ENCODE assay signal across 9 mouse cellular contexts in genomic region chr10:79801837-79802236, GRCm38 (mm10). TPM values are rescaled to one million over a fixed set of nuclear protein-coding genes. Genes with fewer than 3 reads are reported as not detected.
A peak's percentile ranks its signal among the peaks of the same experiment; 100 is the strongest.
DNase-seq lines count a peak whose midpoint lies in the region; ATAC-seq and TF ChIP-seq lines count a peak whose summit lies in the region.
"Had no signal": no experiment of that assay in that cellular context is flagged by ENCODE, and none has a peak within 500 bp of the region (broad histone marks: within the 10 kb centered on the region; RNA-seq: fewer than 3 reads in every experiment).

No protein-coding gene starts in this region.

- peaks cover 4% of the 10 kb centered on the region; the same call in 1 of the 2 replicates for H3K27me3 ChIP-seq in E14TG2a.4 (ENCODE audit: insufficient read depth, low read length)
- no peaks in the 10 kb centered on the region for H3K27me3 ChIP-seq in hindbrain, embryonic 16.5 days (replicated peaks; ENCODE audit: control insufficient read depth, insufficient read depth, low read length)
- H3K27me3 ChIP-seq in liver, embryonic 16.5 days (ENCODE audit: control insufficient read depth, insufficient read depth, low read depth, low read length): no peaks in the 10 kb centered on the region
- H3K27me3 ChIP-seq: embryonic facial prominence, embryonic 13.5 days had no signal

- no peak for ATAC-seq in hindbrain, embryonic 16.5 days
- ATAC-seq in liver, embryonic 16.5 days (ENCODE audit: low read depth): no peak
- ATAC-seq in monocyte, adult 5-6 weeks (replicated peaks; ENCODE audit: insufficient number of reproducible peaks, low FRiP score, low TSS enrichment, poor library complexity, severe bottlenecking): no peak

- no peak for TF ChIP-seq CTCF in E14TG2a.4 (conservative IDR thresholded peaks at IDR 0.05; ENCODE audit: low read length)

- no peaks in the 10 kb centered on the region for H3K9me3 ChIP-seq in E14TG2a.4 (ENCODE audit: low read length)
- no peaks in the 10 kb centered on the region for H3K9me3 ChIP-seq in hindbrain, embryonic 16.5 days (ENCODE audit: control insufficient read depth, low read length)
- no peaks in the 10 kb centered on the region for H3K9me3 ChIP-seq in liver, embryonic 16.5 days (replicated peaks; ENCODE audit: control insufficient read depth, low read length)
- H3K9me3 ChIP-seq: embryonic facial prominence, embryonic 13.5 days had no signal

- WGBS in hindbrain, embryonic 16.5 days: 18% methylated on average over 3 of the region's 3 CpGs
- 50% methylated on average over 3 of the region's 3 CpGs for WGBS in liver, embryonic 16.5 days (ENCODE audit: insufficient replicate concordance)

- no peak overlapping the region for H3K4me2 ChIP-seq in hindbrain, embryonic 16.5 days (ENCODE audit: low read length)
- peak overlapping the region; percentile 41 for H3K4me2 ChIP-seq in liver, embryonic 16.5 days (ENCODE audit: low read depth, low read length)
- H3K4me2 ChIP-seq: embryonic facial prominence, embryonic 13.5 days had no signal

- no peak overlapping the region for H3K9ac ChIP-seq in hindbrain, embryonic 16.5 days (ENCODE audit: low read depth, low read length)
- no peak overlapping the region; the same call in 1 of the 2 replicates for H3K9ac ChIP-seq in liver, embryonic 16.5 days (ENCODE audit: low read depth, low read length)
- H3K9ac ChIP-seq: embryonic facial prominence, embryonic 13.5 days had no signal

- peaks cover 92% of the 10 kb centered on the region for H3K4me1 ChIP-seq in E14TG2a.4 (replicated peaks; ENCODE audit: low read depth, low read length)
- H3K4me1 ChIP-seq in hindbrain, embryonic 16.5 days (ENCODE audit: control insufficient read depth, insufficient read depth, low read depth, low read length): peaks cover 43% of the 10 kb centered on the region
- peaks cover 32% of the 10 kb centered on the region for H3K4me1 ChIP-seq in liver, embryonic 16.5 days (ENCODE audit: control insufficient read depth, low read depth, low read length)

- H3K36me3 ChIP-seq in E14TG2a.4 (ENCODE audit: insufficient read depth, low read length): no peaks in the 10 kb centered on the region
- no peaks in the 10 kb centered on the region for H3K36me3 ChIP-seq in hindbrain, embryonic 16.5 days (ENCODE audit: control insufficient read depth, insufficient read depth, low read length)
- no peaks in the 10 kb centered on the region for H3K36me3 ChIP-seq in liver, embryonic 16.5 days (ENCODE audit: control insufficient read depth, insufficient read depth)

- H3K4me3 ChIP-seq in E14TG2a.4 (replicated peaks; ENCODE audit: low read length): peak overlapping the region; percentile 43; the same call in 1 of the 2 replicates
- H3K4me3 ChIP-seq in hindbrain, embryonic 16.5 days (ENCODE audit: low read length): no peak overlapping the region
- peak overlapping the region; percentile 18 for H3K4me3 ChIP-seq in liver, embryonic 16.5 days (ENCODE audit: low read depth, low read length)
- H3K4me3 ChIP-seq: embryonic facial prominence, embryonic 13.5 days had no signal

- H3K27ac ChIP-seq in hindbrain, embryonic 16.5 days (ENCODE audit: low read depth, low read length): peak overlapping the region; percentile 79
- H3K27ac ChIP-seq in liver, embryonic 16.5 days (ENCODE audit: low read length): peak overlapping the region; percentile 5; the same call in 1 of the 2 replicates

- DNase-seq in NIH3T3 (ENCODE audit: low read depth): peak; percentile 60
- no peak for DNase-seq in cerebellum, postnatal 14 days
- no peak for DNase-seq in embryo, embryonic 9.5 days (ENCODE audit: extremely low spot score)
- DNase-seq: thymus, adult 2 months had no signal

RNA-seq across cellular contexts. Expression of gene Palm, which starts 8.5 kb away (rescaled TPM):
- polyA plus RNA-seq in hindbrain, embryonic 16.5 days (2015; fragmentation: Nextera tagmentation; extraction: Ambion mirVana): 297 and 309 TPM in 2 replicates
- polyA plus RNA-seq in liver, embryonic 16.5 days (2015; fragmentation: Nextera tagmentation; extraction: Ambion mirVana): 7.9 and 8.0 TPM in 2 replicates
- 21.3 to 30.9 TPM (median 27.0 TPM) in 3 replicates for total RNA-seq in monocyte, adult 5-6 weeks (2017)

RNA-seq across cellular contexts. Expression of gene Prss57, which starts 11.1 kb away (rescaled TPM):
- polyA plus RNA-seq in hindbrain, embryonic 16.5 days (2015; fragmentation: Nextera tagmentation; extraction: Ambion mirVana): 0.31 TPM in 1 of 2 replicates, not detected in the other
- polyA plus RNA-seq in liver, embryonic 16.5 days (2015; fragmentation: Nextera tagmentation; extraction: Ambion mirVana): 6.3 and 7.1 TPM in 2 replicates
- 0.21 to 2.1 TPM in 2 of 3 replicates, not detected in the other for total RNA-seq in monocyte, adult 5-6 weeks (2017)
- polyA plus RNA-seq: embryonic facial prominence, embryonic 13.5 days had no signal

RNA-seq across cellular contexts. Expression of gene Misp, which starts 19.0 kb away (rescaled TPM):
- polyA plus RNA-seq in hindbrain, embryonic 16.5 days (2015; fragmentation: Nextera tagmentation; extraction: Ambion mirVana): 0.46 and 0.59 TPM in 2 replicates
- 0.43 and 1.4 TPM in 2 replicates for polyA plus RNA-seq in liver, embryonic 16.5 days (2015; fragmentation: Nextera tagmentation; extraction: Ambion mirVana)
- not detected in 3 replicates for total RNA-seq in monocyte, adult 5-6 weeks (2017)

RNA-seq across cellular contexts. Expression of gene Fstl3, which starts 24.8 kb away (rescaled TPM):
- polyA plus RNA-seq in hindbrain, embryonic 16.5 days (2015; fragmentation: Nextera tagmentation; extraction: Ambion mirVana): 2.6 and 3.0 TPM in 2 replicates
- polyA plus RNA-seq in liver, embryonic 16.5 days (2015; fragmentation: Nextera tagmentation; extraction: Ambion mirVana): 1.0 TPM in 2 replicates
- 1.3 to 3.3 TPM (median 2.0 TPM) in 3 replicates for total RNA-seq in monocyte, adult 5-6 weeks (2017)

RNA-seq across cellular contexts. Expression of gene Rnf126, which starts 35.1 kb away (rescaled TPM):
- polyA plus RNA-seq in hindbrain, embryonic 16.5 days (2015; fragmentation: Nextera tagmentation; extraction: Ambion mirVana): 74.2 and 101 TPM in 2 replicates
- polyA plus RNA-seq in liver, embryonic 16.5 days (2015; fragmentation: Nextera tagmentation; extraction: Ambion mirVana): 17.4 and 26.2 TPM in 2 replicates
- 3.5 to 18.0 TPM (median 8.8 TPM) in 3 replicates for total RNA-seq in monocyte, adult 5-6 weeks (2017)

Comparison
In these comparisons a context has a peak if more than half of its experiments do, and no peak if none do; other contexts are left out.
1. RNA of gene Palm, which starts 8.5 kb away (polyA plus RNA-seq): 297 to 309 TPM in hindbrain, embryonic 16.5 days; 7.9 to 8.0 TPM in liver, embryonic 16.5 days; every median in the first group is over 10 times any median in the second.